Mouse (Mus musculus) adrenal gland, adult 8-10 months (tissue): Measurements from ENCODE around the gene Sall2. TPM values are rescaled to one million over a fixed set of nuclear protein-coding genes. Genes with fewer than 3 reads are reported as not detected.
"Not testable (repeated sequence)": the region's sequence is repeated elsewhere in the genome, so short reads cannot be mapped to it uniquely, and the experiment has no call there.

Experiments used
- DNase-seq: peaks from one replicate; pipeline ENCODE4 v3.0.0; 2022
- total RNA-seq, 4 experiments: library from RNA; stranded (reverse); gene quantifications; 2 replicates each; pipeline ENCODE4 v1.2.4; 2022

The Sall2 gene
- 10 to 100 TPM in 2 of 4 experiments, 1 to 10 TPM in 2; 7.3 to 15.2 (median 12.0) TPM for total RNA-seq

DNA sequence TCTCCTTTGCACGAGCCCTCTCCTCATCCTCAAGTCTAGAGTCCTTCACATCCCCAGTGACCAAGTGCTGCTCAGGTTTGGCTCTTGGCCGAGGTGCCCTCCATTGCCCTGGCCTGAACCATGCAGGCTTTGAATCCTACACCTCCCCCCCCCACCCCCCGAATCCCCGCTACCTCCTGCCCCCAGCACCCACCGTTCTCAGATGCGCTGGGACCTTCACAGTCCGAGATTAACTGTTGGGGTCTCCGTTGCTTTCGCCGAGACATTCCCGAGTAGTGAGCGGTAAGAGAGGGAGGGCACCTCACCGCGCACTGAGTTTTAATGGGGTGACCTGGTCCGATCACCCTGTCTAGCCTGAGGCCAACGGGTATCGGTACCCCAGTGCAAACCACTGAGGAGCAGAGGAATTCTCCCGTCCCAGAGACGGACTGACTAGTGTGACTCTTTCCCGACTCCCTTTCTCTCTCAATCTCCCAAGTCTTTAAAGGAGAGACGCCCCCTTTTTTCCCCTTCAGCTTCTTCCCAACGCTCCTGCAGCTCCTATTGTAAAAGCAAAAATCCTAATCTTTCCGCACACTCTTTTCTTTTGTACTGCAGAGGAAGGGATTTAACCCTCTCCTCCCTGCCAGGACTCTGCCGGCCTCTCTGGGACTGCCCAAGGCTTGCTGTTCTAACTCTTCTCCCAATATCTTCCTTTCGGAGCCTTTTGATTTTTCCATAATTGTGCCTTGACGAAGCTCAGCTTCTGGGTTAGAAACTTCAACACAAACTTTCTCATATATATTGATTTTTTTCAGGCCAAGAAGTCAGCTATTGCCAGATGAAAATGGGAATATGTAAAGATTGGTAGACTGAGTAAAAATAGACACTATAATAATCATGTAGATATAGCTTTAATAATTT lies at the start of gene Sall2:
Gene Sall2 (minus strand): TSS at position 853 of the 903 bp plus-strand sequence.
- DNase-seq: no peak

DNA sequence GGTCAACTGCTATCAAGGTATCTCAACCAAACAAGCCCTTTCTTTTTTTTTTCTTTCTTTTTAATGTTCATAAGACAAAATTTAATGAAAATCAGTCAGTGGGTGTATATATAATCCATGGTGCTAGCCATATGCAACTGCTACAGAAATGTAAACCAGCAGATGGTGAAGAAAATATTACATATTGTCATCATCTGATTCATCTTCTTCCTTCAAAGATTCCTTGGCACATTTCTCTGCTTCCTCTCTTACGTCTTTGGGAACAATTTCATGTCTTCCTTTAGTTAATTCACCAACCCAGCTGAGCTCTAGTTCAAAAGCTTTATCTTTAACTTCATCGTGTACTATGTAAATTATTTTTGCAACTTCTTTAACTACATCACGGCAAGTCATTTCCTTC lies 40.2 kb upstream of the Sall2 start:
- no peak for DNase-seq

DNA sequence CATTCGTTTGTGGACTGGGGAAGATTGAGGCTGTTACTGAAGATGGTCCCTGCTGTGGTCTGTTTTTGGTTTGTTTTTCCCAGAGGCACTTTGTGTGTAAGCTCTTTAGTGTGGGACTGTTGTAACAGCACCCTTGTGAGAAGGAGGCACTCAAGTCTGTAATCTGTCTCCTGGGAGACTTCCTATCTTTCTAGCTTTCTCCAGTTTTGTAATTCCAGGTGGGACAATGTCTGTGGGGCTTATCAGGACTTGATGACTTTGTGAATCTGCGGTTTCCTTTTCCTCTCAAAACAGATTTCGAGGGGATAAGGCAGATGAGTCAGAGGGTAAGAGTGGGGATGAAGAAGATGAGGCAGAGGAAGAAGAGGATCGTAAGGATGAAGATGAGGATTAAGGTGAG lies 27.7 kb upstream of the Sall2 start, which contains the start of gene Olfr1513:
Gene Olfr1513 (minus strand): TSS at position 101 of the 400 bp plus-strand sequence.
- no peak for DNase-seq

DNA sequence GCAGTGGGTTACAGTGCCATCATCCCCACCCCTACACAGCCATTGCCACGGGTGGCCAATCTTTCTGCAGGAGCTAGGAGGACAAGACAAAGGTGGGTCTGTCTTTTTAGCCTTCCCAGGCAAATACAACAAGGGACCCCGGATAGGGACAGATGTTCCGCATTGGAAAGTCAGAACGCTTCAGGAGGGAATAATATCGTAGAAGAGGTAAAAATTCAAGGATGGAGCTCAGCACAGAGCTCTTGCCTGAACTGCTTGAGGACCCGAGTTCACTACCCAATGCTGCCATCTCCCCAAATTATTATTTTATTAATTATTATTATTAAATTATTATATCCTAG lies 10.9 kb upstream of the Sall2 start:
- DNase-seq: no peak

DNA sequence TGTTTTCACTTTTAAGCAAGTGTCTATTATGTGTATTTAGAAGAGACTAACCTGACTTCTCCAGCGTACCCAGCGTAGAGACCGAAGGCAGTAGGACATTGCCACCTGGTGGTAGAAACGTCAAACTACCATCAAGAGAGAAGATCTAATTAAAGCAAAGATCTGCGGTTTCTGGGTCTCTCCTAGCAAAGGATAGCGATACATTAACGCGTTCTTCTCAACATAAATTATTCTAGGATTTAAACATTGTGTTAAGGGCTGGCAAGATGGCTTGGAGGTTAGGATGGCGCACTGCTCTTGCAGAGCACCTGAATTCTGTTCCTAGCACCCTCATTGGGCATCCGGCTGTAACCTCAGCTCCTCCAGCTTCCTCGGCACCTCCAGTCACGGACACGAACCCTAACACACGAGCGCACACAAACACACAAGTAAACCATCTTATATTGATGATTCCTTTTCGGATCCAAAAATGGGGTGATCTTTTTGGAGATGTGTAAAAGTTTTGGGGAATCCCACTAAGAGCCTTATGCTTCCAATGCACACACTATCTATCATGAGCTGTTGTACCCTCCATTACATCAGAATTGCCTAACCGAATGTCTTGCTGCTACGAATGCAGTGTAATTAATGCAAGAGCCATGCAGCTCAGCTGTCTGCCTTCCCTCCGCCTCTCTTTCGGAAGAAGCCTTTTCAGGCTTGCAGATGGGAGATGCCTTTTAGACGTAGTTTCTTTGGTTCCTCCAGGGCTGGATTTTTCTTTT lies 10.4 kb upstream of the Sall2 start:
- DNase-seq: no peak

DNA sequence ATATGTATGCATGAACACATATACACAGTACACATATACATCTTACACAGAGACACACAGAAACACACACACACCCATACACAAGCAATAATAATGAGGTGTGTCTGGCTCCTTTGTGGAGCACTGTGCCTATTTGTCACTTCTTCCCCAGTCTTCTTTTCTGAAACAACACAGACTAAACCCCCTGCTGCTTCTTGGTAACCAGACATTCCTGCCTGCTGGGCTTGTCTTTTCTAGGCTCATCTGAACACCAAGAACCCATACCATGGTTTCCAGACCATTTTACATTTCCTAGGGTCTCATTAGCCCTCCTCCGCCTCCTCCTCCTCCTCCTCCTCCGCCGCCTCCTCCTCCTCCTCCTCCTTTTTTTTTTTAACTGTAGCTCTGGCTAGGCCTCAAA lies 3.6 kb upstream of the Sall2 start:
- DNase-seq: no peak

DNA sequence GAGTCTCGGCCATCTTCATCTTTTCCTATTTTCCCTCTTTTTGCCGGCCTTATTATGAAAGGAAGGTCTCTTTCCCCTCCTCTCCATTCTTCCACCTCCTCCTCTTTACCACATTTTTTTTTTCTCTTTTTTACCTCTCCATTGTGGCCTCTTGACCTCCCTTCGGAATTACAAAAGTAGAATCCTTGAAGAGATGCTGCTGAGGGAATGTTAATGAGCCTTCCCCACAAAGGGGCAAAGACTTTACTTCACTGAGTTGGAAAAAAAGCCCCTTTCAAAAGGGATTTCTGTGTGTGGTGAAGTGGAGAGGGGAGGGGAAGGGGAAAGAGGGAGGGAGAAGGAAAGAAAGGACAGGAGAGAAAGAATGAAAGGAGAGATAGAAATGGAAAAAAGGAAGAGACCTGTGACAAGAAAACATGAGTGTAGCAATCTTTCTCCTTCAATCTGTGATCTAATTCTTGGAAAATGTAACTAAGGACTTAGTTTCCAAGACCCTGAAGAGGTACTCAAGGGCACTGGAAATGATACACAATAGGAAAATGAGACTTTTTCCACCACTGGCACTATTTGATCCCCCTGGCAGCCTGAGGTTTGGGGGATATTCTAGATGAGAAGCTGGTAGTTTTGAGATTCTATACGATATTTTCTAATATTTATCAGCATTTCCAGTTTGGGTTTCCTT lies 2.6 kb upstream of the Sall2 start:
- DNase-seq: no peak

DNA sequence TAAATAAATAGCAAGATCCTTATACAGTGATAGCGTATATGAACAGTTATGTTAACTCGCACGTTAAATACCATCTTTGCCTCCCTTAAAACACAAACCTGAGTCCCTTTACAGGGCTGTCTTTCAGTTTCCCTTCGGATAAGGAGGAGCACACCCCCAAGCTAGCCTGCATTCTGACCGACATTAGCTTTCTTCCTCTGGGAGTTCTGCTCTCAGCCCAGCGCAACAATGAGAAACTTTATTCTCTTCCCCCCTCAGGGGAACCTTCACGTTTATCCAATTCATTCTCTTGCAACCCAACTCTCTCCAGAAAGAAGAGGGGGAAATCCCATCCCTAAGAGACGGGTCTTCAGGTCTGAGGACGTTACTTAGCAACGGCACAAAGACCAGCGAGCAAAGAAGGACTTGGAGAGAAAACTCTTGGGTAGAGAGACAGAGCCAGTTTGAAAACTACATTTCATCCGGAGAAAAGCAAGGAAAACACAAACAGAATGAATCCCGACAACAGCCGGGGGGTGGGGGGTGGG lies 1.1 kb downstream of the Sall2 start:
- no peak for DNase-seq

DNA sequence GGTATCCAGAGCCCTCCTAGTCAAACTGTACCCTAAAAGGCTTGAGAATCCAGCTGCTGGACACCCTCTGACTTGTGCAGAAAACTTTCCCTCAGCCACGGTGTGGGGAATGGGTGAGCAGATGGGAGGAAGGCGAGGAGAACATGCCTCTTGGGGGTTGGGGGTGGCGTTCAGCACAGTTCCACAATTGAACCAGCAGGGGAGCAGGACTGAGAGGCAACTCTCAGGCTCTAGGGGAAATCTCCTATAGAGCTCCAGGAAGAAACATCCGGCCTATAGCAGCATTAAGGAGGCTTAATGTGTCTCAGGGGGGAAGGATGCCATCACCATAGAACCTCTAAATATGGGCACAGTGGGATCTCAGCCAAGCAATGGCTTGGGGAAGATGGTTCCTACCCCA lies 2.7 kb downstream of the Sall2 start:
- DNase-seq: no peak

DNA sequence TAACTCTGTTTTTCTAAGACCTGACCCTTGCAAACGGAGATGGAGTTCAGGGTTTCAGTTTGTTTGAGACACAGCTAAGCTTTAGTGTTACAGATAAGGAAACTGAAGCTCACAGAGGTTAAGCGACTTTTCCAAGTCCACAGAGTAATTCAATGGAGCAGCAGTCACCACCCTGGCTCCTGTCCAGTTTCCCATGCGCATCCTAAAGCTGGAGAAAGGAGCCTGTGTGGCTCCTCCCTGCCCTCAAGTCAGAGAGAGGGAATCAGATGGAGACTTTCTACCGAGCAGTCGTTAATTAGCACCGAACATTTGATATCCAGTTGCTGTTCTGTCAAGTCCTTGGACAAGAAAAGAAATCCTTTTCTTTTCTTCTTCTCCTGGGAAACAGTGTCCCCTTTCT lies 9.2 kb downstream of the Sall2 start:
- no peak for DNase-seq

DNA sequence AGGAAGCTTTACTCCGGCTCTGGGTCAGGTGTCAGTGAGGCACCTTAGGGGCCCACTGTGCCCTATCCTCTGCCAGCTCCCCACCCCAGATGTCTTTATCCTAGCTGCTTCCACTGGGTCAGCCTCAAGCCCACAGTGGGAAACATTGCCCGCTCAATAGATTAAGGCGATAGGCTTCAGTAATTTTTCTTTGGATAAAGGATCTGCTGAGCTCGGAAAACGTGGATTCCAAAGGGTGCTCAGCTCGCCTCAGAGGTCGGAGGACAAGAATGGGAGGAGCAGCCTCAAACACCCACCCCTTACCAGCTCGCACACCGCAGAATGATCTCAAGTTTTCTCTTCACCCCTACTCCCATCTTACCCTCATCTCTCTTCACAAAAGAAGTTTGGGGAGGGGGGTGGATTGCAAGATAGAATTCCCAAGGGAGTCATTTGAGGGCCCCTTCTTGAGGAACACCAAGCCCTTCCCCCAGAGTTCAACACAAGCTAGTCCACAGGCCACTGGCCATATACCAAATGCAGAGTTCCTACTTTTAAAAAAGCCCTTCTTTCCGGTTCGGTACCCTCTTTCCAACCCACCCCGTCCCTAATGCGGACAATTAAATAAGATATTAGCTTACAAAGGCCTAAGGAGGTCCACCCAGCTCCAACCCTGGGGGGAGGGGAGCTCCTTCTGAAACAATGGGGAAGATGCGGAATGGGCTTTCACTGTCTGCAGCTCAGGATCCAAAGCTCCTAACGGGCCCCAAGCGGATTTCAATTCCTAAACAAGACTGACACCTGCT lies 11.9 kb downstream of the Sall2 start:
- DNase-seq: no peak

DNA sequence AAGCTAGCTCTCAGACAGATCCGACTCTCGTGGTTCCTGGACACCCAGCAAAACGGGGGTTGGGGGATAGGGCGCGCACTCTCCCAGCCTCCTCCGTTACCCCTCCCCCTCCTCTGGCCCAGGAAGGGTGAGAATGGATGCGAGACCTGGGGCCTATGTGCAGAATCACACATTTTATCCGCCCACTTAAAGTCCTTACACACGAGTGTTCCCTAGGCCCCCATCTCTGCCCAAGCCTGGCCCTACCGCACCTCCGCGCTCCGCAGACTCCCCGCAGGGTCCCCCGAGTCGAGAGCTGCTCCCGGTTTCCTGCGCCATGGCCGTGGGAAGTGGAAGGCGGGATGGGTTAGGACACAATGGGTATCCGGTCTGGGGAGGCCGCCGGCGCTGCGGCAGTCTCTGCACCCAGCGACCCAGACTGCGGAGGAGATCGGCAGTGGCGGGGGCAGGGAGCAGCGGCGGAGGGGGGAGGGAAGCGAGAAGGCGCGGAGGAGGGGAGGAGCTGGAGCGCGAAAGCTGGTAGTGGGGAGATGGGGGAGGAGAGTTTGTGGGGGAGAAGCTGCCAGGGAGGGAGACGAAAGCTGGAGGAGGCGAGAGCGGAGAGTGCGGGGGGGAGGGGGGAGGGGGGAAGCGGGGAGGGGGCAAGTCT lies 12.6 kb downstream of the Sall2 start:
- DNase-seq: peak; percentile 35

DNA sequence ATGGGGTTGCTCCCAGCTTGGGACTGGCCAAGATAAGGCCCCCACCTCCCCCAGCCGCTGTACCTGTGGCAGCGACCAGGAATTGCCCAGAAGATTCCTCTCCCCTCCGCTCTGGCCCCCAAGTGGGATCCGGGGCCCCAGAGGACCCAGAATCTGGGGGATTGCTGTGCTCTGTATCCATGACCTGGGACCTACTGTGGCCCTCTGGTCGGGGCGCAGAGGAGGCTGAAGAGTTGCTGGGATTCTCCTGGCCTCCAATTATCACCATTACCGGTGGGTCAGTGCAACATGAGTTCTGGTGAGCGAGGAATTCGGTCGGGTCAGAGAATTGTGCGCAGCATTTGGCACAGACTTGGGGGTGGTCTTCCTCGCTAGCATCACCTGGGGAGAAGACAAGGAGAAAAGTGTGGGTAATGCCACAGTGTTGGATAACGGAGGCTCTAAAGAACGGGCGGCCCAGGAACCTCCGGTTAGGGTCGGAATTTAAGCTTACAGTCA lies 13.2 kb downstream of the Sall2 start:
- no peak for DNase-seq

DNA sequence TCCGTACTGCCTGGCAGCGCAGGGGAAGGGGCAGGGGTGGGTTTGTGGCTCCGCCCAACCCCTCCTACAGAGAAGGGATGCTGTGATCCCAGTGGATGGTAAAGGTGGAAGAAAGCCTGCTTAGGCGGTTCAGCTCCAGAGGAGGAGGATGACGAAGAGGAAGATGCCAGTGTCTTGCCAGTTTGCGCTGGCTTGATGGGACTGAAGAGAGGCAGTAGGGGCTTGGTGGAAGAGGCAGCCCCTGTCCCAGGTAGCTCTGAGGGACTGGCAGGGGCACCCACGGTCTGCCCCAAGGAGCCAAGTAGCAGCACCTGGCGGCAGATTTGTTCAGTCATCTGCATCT lies 13.8 kb downstream of the Sall2 start:
- no peak for DNase-seq

DNA sequence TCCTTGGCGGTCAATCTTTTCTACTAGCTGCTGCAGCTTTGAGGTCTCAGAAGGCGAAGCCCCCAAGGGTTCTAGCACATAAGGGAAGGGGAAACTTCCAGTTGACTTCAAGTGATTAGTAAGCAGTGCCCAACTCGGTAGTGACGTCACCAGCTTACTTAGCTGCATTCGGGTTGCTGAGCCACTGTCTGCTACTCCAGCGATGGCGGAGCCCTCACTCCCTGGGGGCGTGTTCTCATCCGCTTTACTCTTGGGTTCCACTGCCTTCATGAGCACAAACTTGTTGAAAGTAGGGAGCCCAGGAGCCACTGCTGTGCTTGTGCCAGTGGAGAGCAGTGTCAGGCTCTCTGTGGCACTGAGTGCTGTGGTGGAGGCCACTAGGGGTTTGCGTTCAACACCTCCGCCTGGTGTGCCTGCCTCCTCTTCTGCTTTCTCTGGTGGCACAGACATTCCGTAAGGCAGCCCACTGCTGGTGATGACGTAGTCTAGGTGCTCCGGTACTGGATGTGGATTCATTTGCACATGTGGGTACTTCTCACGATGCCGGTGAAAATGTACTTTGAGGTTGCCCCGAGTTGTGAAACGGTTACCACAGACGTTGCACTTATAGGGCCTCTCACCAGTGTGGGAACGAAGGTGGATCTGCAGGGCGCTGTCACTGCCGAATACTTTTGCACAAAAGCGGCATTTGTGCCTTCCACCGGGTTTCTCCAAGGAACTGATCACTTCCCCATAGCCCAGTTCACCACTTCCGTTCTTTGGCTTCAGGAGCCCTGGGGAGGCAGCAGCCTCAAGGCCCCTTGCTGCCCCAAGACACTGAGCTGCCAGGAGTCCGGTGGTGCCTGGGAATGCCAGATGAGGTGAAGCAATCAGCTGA lies 14.4 kb downstream of the Sall2 start:
- DNase-seq: no peak

DNA sequence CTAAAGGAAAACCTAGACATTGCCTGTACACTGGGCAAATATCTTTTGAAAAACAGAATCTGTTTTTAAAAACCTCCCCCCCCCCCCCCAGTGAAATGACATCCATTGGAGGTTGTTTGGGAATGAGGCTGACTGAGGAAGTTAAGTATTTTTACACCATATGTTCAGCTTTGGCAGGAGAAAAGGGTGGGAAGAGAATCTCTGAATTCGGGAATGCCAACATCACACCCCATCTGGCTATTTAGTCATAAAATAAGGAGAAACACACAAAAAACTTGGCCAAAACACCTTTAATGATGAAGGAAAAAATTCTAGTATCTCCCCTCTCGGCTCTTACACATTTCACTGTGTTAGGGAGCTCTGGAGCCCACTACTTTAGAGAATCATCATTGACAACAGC lies 17.7 kb downstream of the Sall2 start:
- no peak for DNase-seq

DNA sequence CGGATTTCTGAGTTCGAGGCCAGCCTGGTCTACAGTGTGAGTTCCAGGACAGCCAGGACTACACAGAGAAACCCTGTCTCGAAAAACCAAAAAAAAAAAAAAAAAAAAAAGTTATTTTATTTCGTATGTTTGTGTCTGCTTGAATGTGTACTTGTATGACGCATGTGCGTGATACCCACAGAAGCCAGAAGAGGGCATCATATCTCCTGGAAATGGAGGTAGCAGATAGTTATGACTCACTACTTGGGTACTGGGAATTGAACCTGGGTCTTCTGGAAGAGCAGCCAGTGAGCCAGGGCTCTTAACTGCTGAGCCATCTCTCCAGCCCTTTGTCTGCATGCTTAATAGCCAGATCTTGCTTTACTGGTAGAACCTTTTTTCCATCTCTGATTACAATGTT lies 18.2 kb downstream of the Sall2 start:
- DNase-seq: not testable (repeated sequence)

DNA sequence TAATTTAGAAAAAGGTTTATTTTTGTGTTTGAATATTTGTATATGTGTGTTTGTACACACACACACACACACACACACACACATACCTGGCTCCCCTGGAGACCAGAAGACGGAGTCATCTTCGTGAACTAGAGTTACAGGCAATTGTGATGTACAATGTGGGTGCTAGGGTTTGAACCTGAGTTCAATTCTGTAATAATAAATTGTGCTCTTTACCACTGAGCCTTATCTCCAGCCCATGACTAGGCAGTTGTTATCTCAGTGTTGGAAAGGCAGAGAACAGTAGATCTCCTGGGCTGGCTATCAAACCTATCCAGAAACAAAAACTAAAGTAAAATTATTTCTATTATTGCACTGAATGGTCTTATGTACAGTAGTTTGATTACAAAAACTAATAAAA lies 22.5 kb downstream of the Sall2 start:
- DNase-seq: no peak

DNA sequence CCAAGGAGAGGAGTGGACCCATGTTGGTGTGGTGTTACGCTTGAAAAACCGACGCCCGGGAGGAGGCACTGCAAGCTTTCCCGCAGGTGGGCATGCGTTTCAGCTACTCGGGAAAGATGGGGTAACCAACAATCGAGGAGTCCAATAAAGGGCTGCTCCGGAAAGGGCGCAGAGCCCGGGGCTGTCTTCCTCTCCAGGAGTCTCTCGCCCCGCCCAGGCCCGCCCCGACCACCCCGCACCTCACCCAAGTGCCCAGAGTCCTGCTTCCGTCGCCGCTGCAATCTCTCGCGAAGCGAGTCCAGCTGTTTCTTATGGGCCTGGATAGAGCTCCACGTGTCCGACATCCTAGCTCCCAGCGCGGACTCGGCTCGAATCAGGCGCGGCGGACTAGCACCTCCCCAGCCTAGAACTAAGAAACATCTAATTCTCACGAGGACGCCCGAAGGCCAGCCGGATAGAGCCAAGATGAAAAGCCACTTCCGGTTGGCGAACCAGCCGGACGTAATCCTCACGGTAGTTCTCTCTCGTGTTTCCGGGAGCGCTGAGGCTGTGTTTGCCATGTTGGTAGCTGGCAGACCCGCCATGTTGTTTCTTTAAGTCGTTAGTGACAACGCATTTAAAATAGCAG lies 23.8 kb downstream of the Sall2 start, which contains the start of gene Mettl3:
Gene Mettl3 (minus strand): TSS at position 485 of the 628 bp plus-strand sequence.
- DNase-seq: peak; percentile 90

DNA sequence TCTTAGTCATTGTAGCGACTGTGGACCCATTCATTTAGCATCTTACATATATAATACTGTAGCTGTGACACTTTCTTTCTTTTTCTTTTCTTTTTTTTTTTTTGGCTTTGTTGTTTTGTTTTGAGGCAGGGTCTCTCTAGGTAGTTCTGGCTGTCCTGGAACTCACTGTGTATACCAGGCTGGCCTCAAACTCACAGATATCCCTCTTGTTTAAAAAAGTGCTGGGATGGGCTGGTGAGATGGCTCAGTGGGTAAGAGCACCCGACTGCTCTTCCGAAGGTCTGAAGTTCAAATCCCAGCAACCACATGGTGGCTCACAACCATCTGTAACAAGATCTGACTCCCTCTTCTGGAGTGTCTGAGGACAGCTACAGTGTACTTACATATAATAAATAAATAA lies 25.0 kb downstream of the Sall2 start:
- not testable (repeated sequence) for DNase-seq
